Mouse (Mus musculus) right cerebral cortex, postnatal 25 days (tissue): ENCODE data around the gene Armc2.

Experiments used
- DNase-seq: peaks from one replicate; pipeline ENCODE4 v3.0.0; 2022

Gene Armc2

DNA sequence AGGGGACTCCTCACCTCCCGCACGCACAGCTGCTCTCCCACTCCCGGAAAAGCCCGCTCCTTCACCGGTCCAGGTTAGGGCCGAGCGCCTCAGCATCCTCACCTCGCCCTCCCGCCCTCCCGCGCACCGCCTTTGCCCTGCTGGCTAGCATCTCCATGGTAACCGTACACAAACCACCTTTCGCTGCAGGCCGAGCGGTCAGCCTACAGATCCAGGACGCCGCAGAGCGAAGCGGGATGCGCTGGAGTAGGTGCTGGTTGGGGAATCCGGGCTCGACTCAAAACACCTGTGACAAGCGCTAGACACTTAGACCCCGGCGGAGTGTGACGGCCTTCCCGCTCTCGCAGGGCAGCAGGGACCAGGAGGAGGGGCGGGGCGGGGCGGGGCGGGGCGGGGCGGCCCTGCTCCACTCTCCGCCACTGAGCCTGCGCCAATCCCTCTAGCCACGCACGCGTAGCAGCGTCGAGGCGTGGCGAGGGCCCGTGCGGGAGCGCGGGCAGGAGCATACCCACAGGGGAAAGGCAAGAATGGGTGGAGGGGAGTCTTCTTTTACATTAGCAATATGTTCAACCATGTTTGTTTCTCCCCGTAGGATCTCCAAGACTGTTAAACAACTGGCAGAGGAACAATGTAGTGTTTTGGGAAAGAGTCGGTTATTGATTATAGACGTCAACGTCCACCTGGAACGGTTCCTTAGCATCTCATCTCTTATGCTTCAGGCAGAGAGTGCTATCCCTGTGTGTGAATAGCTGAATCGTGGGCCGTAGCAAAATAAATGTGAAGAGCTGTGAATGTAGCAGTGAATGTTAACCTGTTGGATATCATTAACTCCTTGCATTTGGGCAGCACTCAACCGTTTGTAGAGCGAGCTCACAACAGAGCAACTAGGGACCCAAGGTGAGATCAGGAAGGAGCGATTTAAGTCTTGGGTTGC is at the start of gene Armc2:
Gene Armc2, minus strand, starts transcription at position 427 of the 934 bp plus-strand sequence.
- DNase-seq = peak; percentile 86

DNA sequence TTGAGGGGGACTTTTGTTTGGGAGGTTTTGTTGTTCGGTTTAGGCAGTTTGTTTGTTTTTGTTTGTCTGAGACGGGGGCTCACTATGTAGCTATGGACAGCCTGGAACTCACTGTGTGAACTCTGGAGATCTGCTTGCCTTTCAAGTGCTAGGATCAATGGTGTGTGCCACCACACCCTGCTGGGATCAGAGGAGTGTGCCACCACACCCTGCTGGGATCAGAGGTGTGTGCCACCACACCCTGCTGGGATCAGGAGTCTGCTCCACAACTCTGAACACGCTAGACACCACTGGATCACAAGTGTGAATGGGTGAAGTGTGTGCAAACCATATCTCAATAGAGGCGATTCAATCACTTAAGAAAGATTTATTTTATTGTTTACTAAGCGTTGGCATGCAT is 46.2 kb upstream of the Armc2 start:
- DNase-seq = no peak

DNA sequence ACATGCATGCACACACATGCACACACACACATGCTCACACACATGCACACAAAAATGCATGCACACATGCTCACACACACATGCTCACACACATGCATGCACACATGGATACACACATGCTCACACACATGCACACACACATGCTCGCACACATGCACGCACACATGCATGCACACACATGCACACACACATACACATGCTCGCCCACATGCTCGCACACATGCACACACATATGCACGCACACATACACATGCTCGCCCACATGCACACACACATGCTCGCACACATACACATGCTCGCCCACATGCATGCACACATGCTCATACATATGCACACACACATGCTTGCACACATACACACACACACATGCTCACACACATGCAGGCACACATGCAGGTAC is 41.3 kb upstream of the Armc2 start:
- no peak for DNase-seq

DNA sequence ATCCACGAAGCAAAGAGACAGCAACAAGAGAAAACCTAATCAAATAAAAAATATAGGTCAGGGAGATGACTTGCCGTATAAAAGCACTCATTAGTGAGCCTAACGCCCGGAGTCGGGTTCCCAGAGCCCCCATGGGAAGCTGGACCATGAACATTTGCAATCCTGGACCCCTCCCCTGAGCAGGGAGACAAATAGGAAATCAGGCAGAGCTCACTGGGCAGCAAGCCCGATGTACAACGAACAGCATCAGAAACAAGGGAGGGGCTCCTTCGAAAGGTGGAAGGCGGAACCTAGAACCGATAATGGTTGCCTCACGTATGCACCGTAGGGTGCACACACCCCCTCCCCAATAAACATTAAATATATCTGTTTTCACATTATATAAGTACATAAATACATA is 39.5 kb upstream of the Armc2 start:
- DNase-seq = no peak

DNA sequence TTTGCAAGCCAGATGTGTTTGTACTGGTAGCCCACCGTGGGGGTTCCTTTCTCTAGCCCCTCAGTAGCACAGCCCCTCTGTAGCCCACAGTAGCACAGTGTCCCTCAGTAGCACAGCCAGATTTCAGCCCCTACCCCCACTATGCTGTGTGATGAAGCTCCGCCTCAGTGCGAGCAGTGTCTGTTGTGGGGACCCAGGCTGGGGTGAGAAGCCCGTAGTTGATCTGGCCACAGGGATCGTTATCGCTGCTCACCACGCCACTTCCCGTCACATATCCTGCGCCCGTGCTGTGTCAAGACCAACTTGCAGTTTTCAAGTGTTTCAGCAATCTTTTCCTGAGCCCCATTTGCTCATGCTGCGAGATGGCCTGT is 39.0 kb upstream of the Armc2 start:
- no peak for DNase-seq

DNA sequence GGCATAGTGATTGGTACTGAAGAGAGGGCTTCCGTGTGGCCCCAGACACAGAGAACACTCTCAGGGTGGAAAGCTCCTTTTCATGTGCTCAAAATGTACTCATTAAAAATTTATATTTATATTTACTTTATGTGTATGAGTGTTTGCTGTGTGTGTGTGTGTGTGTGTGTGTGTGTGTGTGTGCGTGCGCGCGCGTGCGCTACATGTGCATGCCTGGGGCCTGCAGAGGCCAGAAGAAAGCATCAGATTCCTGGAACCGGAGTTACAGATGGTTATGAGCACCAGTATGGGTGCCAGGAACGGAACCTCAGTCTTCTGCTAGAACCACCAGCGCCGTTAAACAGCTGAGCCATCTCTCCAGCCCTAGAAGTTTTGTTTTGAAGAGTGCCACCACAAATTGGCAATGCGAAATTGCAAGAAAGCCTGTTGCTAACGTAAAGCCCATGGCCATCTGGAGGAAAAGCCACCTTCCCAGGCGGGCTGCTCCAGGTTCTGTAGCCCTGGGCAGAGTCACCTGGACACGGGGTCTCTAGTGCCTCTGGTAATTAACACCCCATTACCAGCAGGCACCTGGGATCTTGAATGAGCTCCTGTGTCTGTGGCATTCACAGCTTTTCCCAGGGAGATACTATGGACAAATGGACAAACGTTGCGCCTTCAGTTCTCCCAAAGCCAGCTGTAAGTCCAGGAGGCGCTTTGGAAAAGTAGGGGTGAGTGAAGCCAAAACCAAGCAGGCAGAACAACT is 38.4 kb upstream of the Armc2 start:
- no peak for DNase-seq

DNA sequence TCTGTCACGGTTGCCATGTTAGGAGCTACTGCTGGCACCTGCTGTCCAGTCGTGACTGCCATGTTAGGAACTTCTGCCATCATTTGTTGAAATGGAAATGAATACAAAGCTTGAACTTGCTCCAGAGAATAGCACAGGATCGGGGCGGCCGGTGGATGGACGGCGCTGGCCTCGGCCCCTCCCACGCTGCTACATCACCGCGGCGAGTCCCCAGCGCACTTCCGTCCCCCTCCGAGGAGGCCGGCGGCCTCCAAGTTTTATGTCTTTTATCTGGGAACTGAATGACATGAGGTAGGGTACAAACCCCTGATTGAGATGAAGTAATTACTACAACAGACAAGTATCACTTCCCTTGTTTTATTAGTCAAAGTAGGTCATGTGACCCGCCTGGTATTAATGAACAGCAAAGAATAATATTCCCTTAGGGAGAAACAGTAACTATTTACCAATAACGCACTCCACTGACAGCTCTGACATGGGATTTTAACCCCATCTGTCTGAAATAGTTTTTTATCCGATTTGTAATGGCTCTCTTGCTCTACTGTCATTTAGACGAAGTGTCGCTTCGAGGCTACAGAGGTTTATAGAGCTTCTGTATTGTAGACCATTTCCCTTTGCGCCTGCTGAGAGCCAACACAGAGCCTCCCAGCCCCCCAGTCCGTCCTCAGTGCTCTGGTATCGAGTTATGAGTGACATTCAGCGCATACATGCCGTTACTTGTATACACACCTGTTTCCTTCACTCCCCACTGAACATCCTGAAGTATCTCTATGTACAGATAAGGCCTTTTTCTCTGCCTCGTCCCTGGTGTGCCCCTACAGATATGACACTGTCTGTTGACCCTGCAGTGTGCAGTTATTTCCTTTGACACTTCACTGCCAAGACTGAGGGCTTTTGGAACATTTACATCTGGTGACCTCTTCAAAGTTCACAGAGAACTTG is 37.3 kb upstream of the Armc2 start:
- no peak for DNase-seq

DNA sequence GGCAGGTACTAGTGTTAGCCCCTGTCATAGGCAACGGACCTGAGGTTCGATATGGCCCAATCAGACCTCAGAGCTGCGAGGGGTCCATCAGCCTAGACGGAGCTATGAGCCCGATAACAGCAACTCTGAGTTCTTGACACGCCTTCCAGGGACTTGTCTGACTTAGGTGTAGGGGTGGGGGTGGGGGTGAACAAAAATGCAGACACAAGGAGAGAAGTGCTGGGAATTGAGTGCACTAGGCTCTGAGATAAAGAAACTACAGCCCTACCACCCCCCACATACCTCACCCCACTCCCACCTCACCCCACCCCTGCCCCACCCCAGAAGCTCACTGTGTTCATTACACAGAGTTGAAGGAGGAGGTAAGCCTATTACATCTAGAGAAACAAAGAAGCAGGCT is 32.8 kb upstream of the Armc2 start:
- DNase-seq = no peak

DNA sequence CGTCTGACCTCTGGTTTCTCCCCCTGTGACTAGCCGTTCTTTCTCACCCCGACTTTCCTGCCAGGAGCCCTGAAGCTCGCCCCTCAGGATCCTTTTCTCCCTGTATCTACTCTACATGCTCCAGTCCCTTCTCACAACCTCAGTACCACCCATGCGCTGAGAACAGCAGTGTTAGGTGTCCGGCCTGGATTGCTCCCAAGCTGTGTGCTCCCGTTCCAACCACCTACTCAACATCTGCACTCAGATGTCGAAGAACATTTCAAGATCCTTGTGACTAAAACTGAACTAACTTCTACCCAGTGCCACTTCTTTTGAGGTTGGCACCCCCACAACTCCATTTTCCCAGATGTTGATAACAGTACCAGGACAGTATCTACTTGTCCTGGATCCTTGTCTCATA is 30.4 kb upstream of the Armc2 start:
- no peak for DNase-seq

DNA sequence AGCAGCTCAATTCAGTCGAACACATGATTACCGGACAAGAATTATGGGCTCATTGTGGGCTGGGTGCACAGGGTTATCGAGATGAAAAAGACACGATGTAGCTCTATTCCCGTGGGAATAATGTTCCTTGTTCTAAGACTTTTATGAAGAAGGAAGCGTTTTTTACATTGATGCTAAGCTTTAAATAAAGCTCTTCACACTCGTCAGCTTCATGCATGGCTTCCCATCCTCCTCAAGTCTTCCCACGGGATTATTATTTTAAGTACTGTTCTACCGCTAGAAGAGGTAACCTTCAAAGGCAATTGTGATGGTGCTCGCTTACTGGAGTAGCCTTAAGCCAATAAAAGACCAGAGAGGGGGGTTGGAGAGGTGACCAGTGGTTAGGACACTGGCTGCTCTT is 26.3 kb upstream of the Armc2 start:
- DNase-seq = no peak

DNA sequence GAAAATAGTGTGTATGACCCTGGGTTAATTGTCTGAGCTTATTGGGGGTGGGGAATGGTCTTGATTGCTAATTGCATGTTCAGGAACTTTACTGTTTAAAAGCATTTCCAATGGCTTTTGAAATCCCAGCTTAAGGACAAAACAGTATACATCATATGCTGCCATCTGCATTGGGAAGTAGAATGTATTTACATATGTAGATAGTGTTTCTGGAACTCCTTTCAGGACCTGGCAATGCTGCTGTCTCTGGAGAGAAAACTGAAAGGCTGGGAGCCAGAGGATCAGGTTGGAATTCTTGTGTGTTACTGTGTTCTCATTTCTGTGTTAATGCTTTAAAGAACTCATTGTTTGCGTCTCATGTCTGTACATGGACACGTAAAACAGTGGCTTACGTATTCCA is 25.1 kb upstream of the Armc2 start:
- no peak for DNase-seq

DNA sequence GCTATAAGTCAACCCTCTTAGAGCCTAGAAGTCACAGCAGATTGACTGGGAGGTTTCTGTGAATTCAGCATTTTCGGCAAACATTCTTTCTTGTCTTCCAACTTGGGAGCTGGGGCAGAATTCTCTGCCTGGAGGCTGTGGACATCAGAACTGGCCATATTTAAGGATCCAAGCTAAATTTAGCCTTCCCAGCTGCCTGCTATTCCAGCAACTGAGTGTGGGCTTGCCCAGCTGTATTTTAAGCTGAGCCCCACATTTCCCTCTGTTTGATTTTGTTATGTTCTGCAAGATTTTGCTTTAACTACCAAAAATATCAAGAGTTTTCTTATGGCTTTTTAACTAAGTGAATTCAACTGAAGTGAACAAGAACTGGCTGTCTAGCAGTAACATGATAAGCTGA is 24.6 kb upstream of the Armc2 start:
- peak; percentile 47 for DNase-seq

DNA sequence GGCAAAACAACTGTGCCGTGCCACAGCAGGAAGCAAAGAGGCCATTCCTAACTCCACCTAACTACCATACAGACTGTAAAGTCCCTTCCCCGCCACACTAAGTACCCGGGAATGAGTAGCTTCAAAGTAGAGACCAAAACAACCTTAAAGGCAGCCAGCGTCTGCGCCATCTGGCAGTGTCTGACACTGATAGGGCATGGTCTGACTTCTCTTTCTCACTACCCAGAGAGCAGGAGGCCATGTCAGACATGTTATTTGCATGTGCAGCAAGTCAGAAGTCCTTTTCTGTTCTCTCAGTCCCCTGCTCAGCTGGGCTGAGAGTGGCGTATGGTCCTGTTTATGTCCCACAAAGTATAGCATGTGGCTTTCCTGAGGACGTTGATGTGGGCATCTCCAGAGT is 23.8 kb upstream of the Armc2 start:
- no peak for DNase-seq

DNA sequence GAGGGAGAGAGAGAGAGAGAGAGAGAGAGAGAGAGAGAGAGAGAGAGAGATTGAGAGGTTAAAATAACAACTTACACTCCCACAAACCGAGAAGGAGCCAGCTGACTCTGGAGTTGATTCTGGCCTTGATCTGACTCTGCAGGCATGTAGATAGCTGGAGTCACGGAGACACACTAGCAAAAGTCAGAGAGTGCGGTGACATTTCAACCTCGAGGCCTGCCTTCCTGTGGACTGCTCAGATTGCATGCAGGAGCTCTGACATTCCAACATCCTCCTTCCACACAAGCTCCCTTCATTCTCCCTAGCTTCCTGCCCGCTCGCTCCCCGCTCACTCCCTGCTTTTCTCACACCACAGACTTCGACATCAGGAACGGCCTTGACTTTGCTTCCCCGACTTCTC is 20.3 kb upstream of the Armc2 start:
- DNase-seq = no peak

DNA sequence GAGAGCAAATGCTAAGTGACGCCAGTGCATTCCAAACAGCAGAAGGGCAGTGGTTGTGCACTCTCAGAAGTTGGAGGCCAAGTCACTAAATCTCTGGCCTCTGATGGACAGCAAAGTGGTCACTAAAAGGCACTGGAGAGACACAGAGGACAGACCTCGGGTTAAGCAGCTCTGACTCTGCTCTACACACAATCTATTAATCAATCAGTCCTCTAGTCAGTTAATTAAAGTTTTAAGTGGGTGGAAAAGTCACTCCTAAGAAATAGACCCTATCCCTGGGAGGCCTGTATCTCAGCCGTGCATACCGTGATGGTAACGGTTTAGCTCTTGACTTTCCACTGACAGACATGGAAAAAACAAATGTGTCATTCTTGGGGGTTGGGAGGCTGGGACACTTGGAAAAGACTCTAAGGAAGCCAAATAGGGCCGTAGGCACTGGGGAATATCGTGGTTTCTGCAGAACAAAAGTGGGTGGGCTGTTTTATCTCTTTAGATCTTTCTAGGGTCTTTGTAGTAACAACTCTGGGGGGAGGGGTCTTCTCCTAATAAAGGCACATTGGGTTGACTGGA is 19.1 kb upstream of the Armc2 start:
- DNase-seq = no peak

DNA sequence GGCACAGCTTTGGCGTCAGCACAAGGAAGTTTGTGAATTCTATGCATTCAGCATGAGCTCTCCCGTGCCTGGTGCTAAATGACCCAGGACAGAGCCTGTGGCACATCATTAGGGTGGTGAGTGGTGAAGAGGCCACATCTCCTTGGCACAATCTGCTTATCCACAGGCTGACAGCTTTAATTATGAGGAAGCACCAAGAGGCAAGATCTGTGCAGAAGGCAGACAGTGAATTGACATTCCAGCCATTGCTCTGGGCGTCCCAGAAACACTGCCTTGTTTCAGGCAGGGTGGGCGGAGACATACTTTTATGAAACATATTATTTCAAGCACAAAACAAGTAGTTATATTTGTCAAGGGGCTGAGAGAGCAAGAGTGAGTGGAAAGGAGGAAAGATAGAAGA is 18.6 kb upstream of the Armc2 start:
- DNase-seq = no peak

DNA sequence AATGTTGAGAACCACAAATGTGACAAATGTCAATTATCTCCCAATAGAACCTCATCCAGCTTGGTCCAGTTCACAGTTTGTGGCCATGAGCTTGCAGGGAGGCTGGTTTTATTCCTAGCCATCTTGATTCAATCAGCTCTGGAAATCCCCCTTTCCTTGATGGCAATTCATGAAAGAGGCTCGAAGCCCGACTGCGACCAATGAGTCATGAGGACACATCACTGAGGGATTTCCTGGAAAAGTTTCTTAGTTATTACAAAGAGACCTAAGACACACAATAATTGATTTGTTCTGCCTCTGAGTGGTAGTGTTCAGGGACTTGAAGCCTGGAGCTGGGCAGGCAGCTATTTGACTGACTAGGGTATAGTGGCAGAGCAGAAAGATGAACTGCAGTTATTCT is 15.3 kb upstream of the Armc2 start:
- DNase-seq = no peak

DNA sequence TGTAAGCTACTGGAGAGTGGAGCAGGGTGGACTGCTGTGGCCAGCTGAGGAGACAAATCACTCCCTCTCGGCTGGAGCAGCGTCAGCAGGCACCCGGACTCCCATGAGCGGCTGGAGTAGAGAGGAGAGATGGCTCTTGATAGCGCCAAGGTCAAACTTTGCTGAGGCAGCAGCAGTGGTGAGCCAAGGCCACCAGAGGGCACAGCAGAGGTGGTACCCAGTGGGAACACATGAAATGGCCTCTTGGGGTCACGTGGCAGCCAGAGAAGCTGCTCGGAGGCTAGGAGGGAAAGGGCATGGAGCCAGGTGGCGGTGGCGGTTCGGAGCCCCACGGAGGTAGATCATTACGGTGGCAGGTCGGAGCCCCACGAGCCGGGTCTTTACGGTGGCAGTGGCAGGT is 12.8 kb upstream of the Armc2 start:
- peak; percentile 58 for DNase-seq

DNA sequence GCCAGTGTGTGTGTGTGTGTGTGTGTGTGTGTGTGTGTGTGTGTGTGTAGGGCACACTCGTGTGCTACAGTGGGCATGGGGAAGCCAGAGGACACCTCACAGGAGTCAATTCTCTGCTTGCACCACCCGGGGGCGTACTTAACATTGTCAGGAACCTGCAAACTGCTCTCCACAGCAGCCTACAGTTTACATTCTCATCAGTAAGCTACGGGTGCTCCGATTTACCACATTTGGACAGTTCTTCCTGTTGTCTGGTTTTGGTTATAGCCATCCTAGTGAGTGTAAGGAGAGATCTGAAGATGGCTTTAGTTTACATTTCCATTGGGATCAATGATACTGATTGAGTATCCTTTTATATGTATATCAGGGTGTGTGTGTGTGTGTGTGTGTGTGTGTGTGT is 11.3 kb upstream of the Armc2 start:
- no peak for DNase-seq

DNA sequence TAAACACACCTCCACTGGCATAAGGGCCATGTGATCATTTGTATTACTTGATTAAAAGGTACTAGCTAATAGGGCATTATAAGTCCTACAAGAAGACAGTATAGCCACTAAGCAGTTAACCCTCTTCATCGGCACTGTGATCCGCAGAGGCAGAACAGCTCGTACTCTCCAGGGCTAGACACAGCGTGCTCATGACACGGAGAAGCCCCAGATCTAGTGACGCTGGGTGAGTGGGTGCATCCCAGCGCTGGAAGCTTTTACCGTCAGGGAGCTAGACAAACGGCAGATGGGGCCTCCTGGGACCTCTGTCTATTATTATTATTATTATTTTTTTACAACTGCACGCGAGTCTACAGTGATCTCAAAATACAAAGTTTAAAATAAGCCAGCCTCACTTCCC is 9.1 kb upstream of the Armc2 start:
- DNase-seq = no peak

DNA sequence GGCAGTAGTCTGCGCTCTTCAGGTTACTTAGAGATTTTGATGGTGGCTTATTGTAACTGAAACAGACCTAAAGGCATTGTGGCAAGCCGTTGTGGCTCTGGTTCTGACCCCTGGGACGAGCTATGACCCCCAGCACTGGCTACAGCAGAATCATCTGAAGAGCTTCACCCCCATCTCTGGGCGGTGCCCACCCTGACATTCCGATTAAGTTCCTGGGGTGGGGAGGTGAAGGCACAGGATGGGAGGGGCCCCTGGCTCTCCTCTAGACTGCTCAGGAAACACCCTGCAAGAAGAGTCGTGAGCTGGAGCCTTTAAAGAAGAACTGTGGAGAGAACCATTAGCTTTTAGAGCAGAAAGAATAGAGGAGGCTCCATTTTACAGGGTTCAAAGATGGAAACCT is 6.2 kb upstream of the Armc2 start:
- no peak for DNase-seq

DNA sequence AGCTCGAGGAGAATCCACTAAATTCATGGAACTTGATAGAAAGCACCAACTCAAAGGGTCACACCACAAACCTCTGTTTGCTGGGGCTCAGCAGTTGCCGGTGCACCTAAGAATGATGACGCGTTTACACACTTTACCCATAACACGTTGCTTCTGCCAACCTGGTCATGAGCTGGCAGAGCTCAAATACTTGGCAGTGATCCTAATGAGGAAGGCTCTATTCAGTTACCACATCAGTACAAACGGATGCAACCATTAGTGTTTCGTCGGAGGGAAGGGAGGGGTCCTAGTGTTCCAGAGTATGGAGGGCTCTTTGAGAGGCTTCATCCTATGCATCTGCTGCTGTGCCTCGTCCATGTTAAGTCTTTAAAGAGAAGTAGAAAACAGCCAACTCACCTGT is 3.3 kb upstream of the Armc2 start:
- DNase-seq = no peak

DNA sequence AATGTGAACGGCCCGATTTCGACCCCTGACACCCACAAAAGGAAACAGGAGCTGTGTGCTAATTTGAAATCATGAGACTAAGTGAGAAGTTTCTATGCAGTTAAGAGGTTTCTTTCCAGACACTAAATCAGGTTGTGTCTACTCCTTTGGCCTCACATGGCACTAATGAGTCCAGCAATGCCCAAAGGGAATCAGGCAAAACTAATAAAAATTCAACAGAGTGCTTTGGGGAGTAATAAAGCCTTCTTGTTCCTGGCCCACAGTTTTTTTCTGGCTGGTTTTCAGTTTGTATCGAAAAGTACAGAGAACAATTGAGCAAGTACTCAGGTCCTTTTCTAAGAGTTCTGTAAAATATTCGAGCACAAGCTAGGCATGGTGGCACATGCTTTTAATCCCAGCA is 4.2 kb downstream of the Armc2 start:
- DNase-seq = no peak
